Mouse (Mus musculus) embryo, embryonic 11.5 days (tissue): ENCODE data around the gene Car6.

Source experiments
- DNase-seq: peaks from one replicate; pipeline ENCODE4 v3.0.0-alpha.2; 2012; ENCODE audit warnings: low read depth, low spot score

Gene Car6

DNA sequence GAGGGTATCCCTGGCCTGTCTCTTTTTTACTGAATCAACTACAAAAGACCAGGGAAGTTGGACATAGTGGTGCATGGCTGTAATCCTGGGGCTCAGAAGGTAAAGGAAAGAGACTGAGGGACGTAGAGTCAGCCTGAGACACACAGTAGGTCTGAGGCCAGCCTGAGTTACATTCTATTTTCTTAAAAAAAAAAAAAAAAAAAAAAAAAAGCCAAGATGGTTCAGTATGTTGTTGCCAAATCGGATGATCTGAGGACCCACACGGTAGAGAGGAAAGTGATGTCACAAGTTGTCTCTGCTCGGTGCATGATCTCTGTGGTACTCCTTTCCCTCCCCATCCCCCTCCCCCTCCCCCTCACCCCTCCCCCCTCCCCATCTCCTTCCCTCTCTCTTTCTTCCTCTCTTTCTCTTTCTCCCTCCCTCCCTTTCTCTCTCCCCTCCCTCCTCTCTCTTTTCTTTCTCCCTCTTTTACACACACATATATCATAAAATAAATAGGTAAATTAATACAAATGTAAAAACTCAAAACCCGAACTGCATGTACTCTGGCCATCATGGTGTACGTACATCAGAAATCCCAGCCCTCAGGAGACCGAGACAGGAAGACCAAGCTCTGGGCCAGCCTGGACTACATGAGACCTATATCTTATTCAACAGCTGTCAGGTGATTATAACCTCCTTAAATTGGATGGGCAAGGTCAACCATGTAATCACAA lies 63.6 kb downstream of the Car6 start:
- DNase-seq: no peak
